Mouse (Mus musculus): ENCODE measurements at regions not wholly inside any gene's neighbourhood (a gene's known extent, or its start where the extent isn't known, plus 50 kb on each side); places are given as distances from the start of the nearest gene placed in this dataset.

DNA sequence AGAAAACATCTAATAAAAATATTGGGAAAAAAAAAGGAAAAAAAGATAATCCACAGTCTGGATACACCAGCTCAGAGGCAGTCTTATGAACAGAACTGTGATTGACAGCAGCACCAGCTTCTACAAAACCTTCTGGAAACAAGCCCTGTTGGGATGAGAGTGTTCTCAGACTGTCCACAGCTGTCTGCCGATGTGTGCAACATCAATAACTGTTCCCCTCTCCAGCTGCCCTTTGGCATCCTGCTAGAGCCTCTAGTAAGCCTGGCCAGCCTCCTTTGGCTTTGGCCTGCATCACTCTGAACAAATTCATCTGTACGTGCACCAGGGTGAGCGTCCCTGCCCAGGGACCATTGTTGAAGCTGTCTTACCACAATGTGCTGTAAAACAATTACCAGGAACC, 137.0 kb upstream of the Irs2 start:
- DNase-seq: no peak

DNA sequence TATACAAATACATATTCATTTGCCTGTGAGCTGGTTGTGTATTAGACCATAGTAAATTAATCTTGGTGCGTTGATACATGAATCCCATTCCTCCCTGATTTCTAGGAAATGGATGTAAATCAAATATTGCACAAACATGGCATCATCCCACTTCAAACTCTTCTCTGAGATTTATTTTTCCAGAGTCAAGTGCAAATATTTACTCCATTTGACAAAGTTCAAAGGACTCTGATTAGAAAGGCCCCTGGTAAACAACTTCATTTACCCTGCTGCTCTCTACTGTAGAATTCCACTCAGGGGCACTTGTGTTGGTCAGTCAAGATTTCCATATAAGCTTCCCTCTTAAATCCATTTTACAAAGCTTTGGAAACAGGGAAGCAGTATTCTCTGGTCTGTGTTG, 132.3 kb upstream of the Irs2 start:
- no peak for DNase-seq

- no peak for DNase-seq
Measured at GRCm38 (mm10) chr8:11139294-11139693, 131.0 kb upstream of the Irs2 start.

DNA sequence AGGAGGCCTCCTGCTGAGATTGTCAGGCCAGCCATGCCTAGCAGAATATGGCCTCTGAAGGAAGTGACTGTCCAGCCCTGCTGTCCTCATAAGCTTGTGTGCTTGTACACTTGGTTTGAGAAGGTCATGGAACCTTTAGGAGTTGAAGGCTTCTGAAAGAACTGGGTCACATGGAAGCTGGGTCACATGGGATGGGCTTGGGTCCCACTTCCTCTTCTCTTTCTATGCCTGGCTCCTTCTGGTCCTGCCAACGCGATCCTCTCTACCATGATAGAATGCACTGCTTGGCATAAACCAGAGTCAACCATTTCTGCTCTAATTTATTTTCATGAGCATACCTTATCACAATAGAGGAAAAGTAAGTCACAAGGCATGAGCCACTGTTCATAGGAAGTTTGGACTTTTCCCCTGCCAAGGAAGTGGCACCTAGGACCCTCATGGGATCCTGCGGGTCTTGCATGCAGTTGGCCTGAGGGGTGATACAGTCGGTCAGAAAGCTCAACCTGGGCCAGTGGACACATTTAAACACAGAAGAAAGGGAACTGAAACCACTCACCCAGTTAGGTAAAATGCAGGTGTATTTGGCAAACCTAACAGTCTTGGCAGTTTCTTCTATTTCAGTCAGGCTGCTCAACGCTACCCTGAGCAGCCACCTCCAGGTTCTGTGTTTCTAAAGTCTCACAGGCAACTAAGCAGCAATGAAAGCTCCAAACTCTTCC, 130.2 kb upstream of the Irs2 start:
- DNase-seq: no peak

DNA sequence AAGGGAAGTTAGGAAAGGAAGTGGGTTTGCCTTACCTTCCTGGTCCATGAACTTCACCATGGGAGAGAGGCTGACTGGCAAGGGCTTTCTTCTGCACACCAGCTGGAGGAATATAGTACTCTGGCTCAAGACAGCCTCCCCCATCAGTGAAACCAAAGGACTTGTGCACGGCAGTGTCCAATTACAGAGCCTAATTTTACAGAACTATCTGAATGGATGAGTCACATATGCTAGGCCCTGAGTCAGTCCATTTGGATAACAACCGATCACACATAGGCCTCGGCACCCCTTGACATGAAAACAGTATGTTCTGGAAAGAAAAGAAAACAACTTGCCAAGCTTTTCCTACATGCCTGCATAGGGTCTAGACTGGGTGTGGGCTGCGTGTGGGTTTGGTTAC, 128.3 kb upstream of the Irs2 start:
- no peak for DNase-seq

DNA sequence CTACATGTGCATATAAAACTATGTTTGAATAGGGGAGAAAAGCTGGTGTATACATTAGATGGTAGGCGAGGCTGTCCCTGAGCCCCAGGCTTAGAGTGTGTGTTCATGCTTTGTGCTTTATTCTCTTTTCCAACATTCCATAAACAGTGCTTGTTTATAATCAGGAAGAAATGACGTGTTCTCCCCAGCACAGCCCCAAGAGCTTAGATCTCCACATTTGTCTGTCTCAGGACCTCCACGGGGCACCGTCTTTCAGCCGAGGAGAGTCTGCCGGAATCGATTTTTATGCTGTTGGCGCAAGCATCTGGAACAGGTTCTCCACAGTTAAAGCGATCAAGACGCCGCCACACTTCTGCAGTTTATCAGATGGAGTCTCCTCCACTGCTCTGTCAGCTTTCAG, 126.9 kb upstream of the Irs2 start:
- DNase-seq: no peak

GRCm38 (mm10) chr8:11134562-11134961, 126.3 kb upstream of the Irs2 start:
- DNase-seq: no peak

DNA sequence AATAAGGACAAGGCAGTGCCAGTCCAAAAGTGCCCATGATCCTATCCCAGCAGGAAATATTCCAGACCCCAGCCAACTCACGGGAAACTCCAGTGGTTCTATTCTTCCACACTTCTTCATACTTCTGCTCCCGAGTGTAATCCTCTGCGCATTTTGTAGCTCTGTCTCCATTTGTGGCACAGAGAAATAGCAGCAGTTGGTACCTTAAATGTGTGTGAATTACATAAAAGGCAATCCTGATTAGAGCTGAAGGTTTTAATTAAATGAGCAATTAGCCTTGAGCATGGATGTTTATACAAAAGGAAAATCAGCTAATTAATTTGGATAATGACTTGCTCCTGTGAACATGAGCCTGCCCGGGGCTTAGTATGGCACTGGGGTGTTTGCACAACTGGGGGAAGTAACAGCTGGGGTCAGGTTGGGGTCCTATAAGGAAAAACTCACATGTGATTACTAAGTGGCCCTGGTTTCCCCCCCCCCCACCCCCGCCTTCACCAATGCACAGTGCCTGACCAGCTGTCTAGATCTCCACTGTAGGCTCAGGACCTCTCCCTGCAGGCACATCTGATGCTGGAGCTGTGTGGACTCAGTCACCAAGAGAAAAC, 110.9 kb upstream of the Irs2 start:
- DNase-seq: no peak

- DNase-seq: no peak
Measured at GRCm38 (mm10) chr8:11116534-11116933, 108.3 kb upstream of the Irs2 start.

- no peak for DNase-seq
Measured at GRCm38 (mm10) chr8:11115210-11115609, 107.0 kb upstream of the Irs2 start.

GRCm38 (mm10) chr8:11114531-11114930, 106.3 kb upstream of the Irs2 start:
- no peak for DNase-seq

DNA sequence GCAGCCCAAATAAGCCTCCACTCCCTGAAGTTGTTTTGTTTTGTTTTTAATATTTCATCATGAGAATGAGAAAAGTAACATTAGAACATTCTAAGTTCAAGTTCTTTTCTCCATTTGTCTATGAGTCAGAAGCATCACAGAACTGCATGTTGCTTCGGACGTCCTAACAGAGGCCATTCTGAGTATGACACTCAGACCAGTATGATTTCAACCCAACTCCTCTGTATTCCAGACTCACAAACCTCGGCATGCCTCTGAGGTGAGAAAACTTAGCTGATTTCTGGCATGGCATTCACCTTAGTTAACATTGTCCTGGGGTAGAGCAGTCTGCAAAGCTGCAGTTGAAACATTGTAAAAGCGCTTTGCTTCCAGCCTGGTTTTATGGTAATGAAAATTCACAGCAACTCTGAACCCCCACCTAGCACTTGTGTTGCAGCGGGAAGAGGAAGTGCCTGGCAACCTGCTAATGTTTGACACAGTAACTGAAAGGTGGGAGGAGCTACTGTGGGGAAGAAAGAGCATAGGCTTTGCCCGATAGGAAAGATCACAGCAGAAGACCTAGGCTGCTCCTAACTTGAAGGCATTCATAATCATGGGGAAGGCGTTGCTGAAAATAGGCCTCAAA, 104.8 kb upstream of the Irs2 start:
- DNase-seq: no peak

- DNase-seq: no peak
Measured at GRCm38 (mm10) chr8:11111987-11112386, 103.7 kb upstream of the Irs2 start.

DNA sequence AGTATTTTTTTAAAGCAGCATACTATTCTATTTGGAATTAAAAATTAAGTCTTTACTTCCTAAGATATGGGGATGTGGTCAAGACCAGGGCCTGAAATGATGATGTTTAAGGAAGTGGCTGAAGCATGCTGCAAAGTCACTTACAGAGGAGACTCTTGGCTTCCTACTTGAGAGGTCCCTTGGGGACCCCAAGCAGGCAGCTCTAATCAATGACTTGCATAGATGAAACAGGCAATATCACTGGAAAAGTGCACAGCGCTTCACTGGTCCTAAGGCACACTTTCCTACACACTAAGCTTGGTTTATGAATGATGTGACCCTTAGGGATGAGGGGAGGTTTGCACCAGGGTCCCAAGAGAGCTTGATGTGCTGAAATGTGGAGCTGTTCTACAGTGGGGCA, 99.2 kb upstream of the Irs2 start:
- DNase-seq: no peak

- no peak for DNase-seq
Measured at GRCm38 (mm10) chr8:11107021-11107420, 98.8 kb upstream of the Irs2 start.

- DNase-seq: no peak
Measured at GRCm38 (mm10) chr8:11103745-11104607, 95.7 kb upstream of the Irs2 start.

GRCm38 (mm10) chr8:11100310-11100709, 92.1 kb upstream of the Irs2 start:
- no peak for DNase-seq

- DNase-seq: no peak
Measured at GRCm38 (mm10) chr8:11099591-11099855, 91.3 kb upstream of the Irs2 start.

GRCm38 (mm10) chr8:11098790-11099590, 90.7 kb upstream of the Irs2 start:
- DNase-seq: no peak

DNA sequence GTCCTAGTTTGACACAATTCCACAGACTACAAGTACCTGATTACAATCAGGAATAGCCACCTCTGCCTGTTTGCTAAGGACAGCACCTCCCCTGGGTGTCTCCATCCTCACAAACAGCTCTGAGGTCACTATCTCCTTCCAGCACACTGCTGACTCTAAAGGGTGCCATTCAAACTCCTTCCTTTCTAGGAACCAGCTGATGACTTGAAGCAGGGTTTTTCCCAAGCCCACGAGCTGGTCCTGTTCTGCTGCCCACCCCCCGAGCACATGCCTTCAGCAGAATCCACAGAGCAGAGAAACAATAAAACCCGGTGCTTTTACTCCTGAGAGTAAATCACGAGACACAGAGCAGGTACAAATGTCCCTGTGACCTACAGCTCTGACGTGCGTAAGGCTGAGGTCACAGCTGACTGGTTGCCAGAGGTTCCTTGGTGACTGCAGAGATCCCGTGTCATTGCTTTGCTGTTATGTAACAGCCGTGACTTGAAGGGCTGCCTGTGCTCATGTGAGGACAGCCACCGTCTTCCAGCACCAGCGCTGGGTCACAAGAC, 90.0 kb upstream of the Irs2 start:
- peak; percentile 73 for DNase-seq

GRCm38 (mm10) chr8:11097813-11098212, 89.6 kb upstream of the Irs2 start:
- no peak for DNase-seq

DNA sequence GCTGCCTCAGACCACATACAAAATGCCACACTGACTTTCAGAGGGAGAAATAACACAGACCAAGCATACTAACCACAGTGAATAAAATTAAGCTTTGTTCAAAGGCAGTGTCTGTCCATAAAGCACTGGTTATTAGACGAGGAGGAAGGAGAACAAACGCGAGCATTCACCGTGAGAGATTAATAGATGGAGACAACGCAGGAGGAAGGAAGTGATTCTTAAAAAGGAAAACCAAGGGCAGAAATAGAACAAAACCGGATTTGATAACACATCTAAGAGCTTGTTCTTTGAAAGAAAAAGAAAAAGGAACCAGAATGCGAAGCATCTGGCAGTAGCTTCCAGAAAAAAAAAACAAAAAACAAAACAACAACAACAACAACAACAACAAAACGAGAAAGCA, 86.3 kb upstream of the Irs2 start:
- DNase-seq: no peak

DNA sequence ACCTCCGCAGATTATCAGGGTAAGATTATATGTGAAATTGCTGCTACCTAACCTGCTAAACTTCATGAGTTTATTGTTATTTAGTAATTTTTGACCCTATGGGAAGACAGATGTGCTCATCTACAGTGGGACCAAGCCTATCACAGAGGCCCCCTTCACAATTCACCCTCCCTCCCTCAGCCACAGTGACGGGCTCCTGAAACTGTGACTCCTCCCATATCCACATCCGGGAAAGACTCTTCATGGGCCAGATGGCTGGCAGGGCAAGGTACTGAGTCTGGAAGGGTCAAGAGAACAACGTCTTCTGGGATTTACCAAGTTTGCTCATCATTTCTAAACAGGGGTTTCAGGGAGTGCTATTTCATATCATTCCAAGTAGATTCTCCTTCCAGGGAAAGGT, 84.1 kb upstream of the Irs2 start:
- DNase-seq: no peak

All from cerebellum, adult 9-11 months (tissue).